Mouse (Mus musculus): ENCODE data around the gene Btnl10. TPM values are rescaled to one million over a fixed set of nuclear protein-coding genes. Genes with fewer than 3 reads are reported as not detected.
A peak's percentile ranks its signal among the peaks of the same experiment; 100 is the strongest.
"Not testable (repeated sequence)": the region's sequence is repeated elsewhere in the genome, so short reads cannot be mapped to it uniquely, and the experiment has no call there.

The Btnl10 gene
- total RNA-seq, 2 experiments from 2014 or later = not detected

GRCm38 (mm10) chr11:58929641-58930040, 11.9 kb downstream of the Btnl10 start:
- no peak for ATAC-seq (replicated peaks; ENCODE audit: poor library complexity, severe bottlenecking)

- ATAC-seq (replicated peaks; ENCODE audit: poor library complexity, severe bottlenecking) = no peak
These were observed 12.5 kb downstream of the Btnl10 start for GRCm38 (mm10) chr11:58930254-58930653.

- ATAC-seq (replicated peaks; ENCODE audit: poor library complexity, severe bottlenecking) = no peak
These were observed 13.9 kb downstream of the Btnl10 start for GRCm38 (mm10) chr11:58931576-58931975.

GRCm38 (mm10) chr11:58937909-58938308, 20.2 kb downstream of the Btnl10 start:
- peak; percentile 0; the same call in 1 of the 2 replicates for ATAC-seq (replicated peaks; ENCODE audit: poor library complexity, severe bottlenecking)

GRCm38 (mm10) chr11:58938322-58939087, 20.8 kb downstream of the Btnl10 start, which contains the start of gene Rnf187:
Gene Rnf187, minus strand, starts transcription at chr11:58938916.
- ATAC-seq (replicated peaks; ENCODE audit: poor library complexity, severe bottlenecking) = peak; percentile 95

DNA sequence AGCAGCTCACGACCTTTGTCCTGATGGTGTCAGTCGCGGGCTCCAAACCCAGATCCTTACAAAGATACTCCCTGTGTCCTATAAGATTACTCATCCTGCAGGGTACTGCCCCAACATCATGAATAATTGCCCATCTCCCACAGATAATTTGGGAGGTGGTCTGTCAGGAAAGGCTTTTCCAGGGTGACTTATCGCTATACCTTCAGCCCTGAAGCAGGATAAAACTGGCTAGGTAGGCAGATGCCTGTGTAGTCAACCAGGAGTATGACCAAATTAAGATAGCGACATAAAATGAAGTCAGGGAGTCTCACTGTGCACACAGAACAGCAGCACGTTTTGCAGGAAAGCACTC, 21.4 kb downstream of the Btnl10 start:
- ATAC-seq (replicated peaks; ENCODE audit: poor library complexity, severe bottlenecking) = no peak

GRCm38 (mm10) chr11:58944136-58944535, 26.4 kb downstream of the Btnl10 start:
- ATAC-seq (replicated peaks; ENCODE audit: poor library complexity, severe bottlenecking) = no peak

GRCm38 (mm10) chr11:58947306-58947705, 29.6 kb downstream of the Btnl10 start:
- ATAC-seq (replicated peaks; ENCODE audit: poor library complexity, severe bottlenecking) = no peak

DNA sequence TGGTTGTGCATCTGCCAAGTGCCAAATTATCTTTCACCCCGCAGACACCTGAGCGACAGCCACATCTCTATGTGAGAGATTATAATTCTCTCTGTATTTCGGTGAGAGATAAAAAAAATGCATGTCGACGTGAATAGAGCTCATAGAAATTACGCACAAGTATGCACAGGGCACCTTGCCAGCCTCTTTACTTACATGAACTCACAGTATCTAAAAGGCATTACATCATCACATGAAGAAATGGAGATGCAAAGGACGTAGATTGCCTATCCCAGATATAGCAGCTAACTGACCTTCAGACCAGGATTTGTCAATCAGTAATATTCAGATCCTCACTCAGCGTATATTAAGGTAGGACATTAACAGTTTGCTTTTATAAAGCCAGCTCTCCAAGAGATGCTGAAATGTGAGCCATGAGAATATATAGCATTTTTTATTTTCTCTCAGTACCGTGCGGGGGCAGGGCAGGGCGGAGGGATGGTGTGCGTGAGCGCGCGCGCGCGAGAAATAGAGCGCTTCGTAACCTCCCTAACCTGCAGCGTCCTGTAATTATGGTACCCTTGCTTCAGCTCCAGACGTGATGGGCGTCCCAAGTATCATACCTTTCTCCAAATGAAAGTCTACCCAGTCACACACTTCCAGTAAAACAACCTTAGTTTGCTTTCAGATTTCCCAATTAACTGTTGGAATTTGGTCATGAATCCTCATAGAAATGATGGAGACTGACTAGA, 30.3 kb downstream of the Btnl10 start:
- ATAC-seq (replicated peaks; ENCODE audit: poor library complexity, severe bottlenecking) = no peak

GRCm38 (mm10) chr11:58948542-58949479, 31.1 kb downstream of the Btnl10 start, which contains the start of gene Hist3h2ba:
Gene Hist3h2ba, plus strand, starts transcription at chr11:58948920.
- peak; percentile 39 for ATAC-seq (replicated peaks; ENCODE audit: poor library complexity, severe bottlenecking)

GRCm38 (mm10) chr11:58949480-58950431, 32.0 kb downstream of the Btnl10 start:
- no peak for ATAC-seq (replicated peaks; ENCODE audit: poor library complexity, severe bottlenecking)

DNA sequence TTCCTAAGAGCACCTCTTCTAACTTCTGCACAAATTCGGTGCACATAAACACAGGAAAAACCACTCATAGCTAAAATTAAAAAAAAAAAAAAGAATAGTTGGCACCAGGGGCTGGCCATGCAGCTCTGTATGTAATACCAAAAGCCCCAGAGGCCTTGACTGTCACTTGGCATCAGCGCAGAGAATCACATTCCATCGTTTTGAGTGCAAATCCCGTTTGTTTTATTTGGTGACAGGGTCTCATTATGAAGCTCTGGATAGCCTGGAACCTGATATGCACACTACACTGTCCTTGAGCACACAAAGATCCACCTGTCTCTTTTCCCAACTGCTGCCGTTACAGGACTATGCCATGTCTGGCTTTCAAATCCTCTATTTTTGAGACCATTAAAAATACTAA, 33.5 kb downstream of the Btnl10 start:
- ATAC-seq (replicated peaks; ENCODE audit: poor library complexity, severe bottlenecking) = no peak

GRCm38 (mm10) chr11:58953351-58954169, 35.9 kb downstream of the Btnl10 start:
- ATAC-seq (replicated peaks; ENCODE audit: poor library complexity, severe bottlenecking) = peak; percentile 30

- not testable (repeated sequence) for ATAC-seq (replicated peaks; ENCODE audit: poor library complexity, severe bottlenecking)
These were observed 36.4 kb downstream of the Btnl10 start for GRCm38 (mm10) chr11:58954170-58954419.

DNA sequence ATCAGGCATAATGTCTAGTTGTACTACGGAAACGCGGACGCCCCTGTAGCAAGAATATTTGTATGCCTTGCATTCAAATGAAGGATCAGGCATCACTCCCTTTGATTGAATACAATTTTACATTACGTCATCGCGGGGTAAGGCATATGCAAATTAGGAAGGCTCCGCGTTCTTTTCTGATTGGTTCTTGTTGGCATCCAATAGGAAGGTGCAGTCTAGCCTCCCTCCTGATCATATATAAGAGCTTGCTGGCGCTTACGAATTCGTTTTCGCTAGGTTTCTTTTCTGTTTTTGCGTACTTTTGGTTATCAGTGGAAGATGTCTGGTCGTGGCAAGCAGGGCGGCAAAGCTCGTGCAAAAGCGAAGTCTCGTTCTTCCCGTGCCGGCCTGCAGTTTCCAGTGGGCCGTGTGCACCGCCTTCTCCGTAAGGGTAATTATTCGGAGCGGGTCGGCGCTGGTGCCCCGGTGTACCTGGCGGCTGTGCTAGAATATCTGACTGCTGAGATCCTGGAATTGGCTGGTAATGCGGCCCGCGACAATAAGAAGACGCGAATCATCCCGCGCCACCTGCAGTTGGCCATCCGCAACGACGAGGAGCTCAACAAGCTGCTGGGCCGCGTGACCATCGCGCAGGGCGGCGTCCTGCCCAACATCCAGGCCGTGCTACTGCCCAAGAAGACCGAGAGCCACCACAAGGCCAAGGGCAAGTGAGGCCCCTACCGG, 36.9 kb downstream of the Btnl10 start, which contains the start of the genes Hist3h2a and Trim17:
TSS of gene Hist3h2a (plus strand) at position 266 of the 723 bp plus-strand sequence.
TSS of gene Trim17 (plus strand) at position 266 of the 723 bp plus-strand sequence.
- peak; percentile 67 for ATAC-seq (replicated peaks; ENCODE audit: poor library complexity, severe bottlenecking)

DNA sequence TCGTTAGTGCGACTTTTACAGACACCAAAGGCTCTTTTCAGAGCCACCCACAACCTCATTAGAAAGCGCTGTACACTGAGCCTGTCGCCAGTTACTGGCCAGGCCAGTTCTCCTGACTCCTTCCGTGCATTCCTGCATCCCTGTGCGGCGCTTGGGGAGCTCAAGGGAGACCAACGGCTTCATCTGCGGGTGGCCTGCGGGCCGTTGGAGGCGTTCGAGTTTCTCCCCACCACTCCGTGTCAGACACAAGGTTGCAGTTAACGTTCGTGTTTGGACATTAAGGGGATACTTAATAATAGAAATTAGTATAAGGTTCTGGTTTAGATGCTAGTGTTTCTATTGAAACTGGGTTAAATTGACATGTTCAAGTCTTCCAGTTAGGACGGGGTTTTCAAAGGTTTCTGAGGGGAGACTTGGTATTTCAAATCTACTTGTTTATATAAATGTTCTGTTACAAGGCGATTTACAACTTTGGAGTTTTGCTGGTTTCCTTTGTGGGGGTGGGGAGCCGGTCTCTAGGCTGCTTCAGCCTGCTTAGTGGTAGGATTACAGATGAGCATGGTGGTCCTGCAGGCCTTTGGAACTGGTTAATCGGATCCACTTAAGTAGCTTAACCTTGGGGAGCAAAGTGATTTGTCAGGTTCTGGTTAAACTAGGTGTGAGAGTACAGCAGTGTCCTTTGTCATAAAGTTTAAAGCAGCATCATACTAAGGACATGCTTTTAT, 37.6 kb downstream of the Btnl10 start:
- peak; percentile 15 for ATAC-seq (replicated peaks; ENCODE audit: poor library complexity, severe bottlenecking)

GRCm38 (mm10) chr11:58955868-58956257, 38.2 kb downstream of the Btnl10 start:
- ATAC-seq (replicated peaks; ENCODE audit: poor library complexity, severe bottlenecking) = no peak

Measured in granulocyte monocyte progenitor cell, adult 5-6 weeks (primary cell).